Mouse (Mus musculus) hindbrain, embryonic 14.5 days (tissue): Measurements from ENCODE around the gene Daxx. TPM values are rescaled to one million over a fixed set of nuclear protein-coding genes. Genes with fewer than 3 reads are reported as not detected.

Experiments used
- ATAC-seq: fragments of 200-750 bp; cut with Nextera tagmentation; 2 replicates; pipeline ENCODE4 v1.8.0; 2017; ENCODE audit warnings: moderate number of reproducible peaks, mild to moderate bottlenecking, moderate TSS enrichment, moderate library complexity; ENCODE audit not compliant: low FRiP score
- DNase-seq: peaks from one replicate; pipeline ENCODE4 v3.0.0-alpha.2; 2015; ENCODE audit warnings: low spot score
- H3K27ac ChIP-seq: fragments of 300-500 bp; sonication (generic); 2 replicates; pipeline ENCODE4 v1.5.1; 2014; ENCODE audit warnings: mild to moderate bottlenecking, moderate library complexity
- H3K27me3 ChIP-seq: fragments of 300-500 bp; sonication (generic); 2 replicates; pipeline ENCODE4 v1.6.1; 2014; ENCODE audit warnings: mild to moderate bottlenecking, low read length, mixed read lengths; ENCODE audit not compliant: control insufficient read depth, insufficient read depth
- H3K36me3 ChIP-seq: fragments of 300-500 bp; sonication (generic); replicated peaks from 2 replicates; pipeline ENCODE4 v1.6.1; 2014; ENCODE audit not compliant: control insufficient read depth, insufficient read depth
- H3K4me1 ChIP-seq: fragments of 300-500 bp; sonication (generic); replicated peaks from 2 replicates; pipeline ENCODE4 v1.6.1; 2014; ENCODE audit warnings: antibody characterized with exemption, low read length, mixed read lengths; ENCODE audit not compliant: control insufficient read depth, insufficient read depth
- H3K4me2 ChIP-seq: fragments of 300-500 bp; sonication (generic); replicated peaks from 2 replicates; pipeline ENCODE4 v1.6.1; 2014; ENCODE audit warnings: mild to moderate bottlenecking, moderate library complexity
- H3K4me3 ChIP-seq: fragments of 300-500 bp; sonication (generic); replicated peaks from 2 replicates; pipeline ENCODE4 v1.5.1; 2014; ENCODE audit warnings: mild to moderate bottlenecking, low read length
- H3K9ac ChIP-seq: fragments of 300-500 bp; sonication (generic); 2 replicates; pipeline ENCODE4 v1.6.1; 2014
- H3K9me3 ChIP-seq: fragments of 300-500 bp; sonication (generic); 2 replicates; pipeline ENCODE4 v1.6.1; 2016; ENCODE audit warnings: low read length; ENCODE audit not compliant: control insufficient read depth
- WGBS: fragments of 180-500 bp; shearing (Covaris S2); extraction: QIAGEN DNeasy Blood & Tissue Kit; methylation state at CpG from one replicate; pipeline ENCODE4 v1.1.7; 2014; 5-methylcytosine and 5-hydroxymethylcytosine counted together
- polyA plus RNA-seq: library from polyadenylated mRNA; unstranded; fragments of >200 nt; fragmentation: Nextera tagmentation; extraction: Ambion mirVana; gene quantifications from 2 replicates; pipeline ENCODE4 v1.2.1, GENCODE M21; 2014

Gene Daxx
- polyA plus RNA-seq, 1 experiment from 2014 or later: 39.2 TPM

- H3K4me1 ChIP-seq: peaks cover 18% of the 10 kb centered on the region
- no peak overlapping the region for H3K9ac ChIP-seq
- no peak for ATAC-seq
- WGBS: 73% methylated on average over 17 of the region's 17 CpGs
- peaks cover 13% of the 10 kb centered on the region for H3K36me3 ChIP-seq
- no peak overlapping the region for H3K4me2 ChIP-seq
- H3K4me3 ChIP-seq: no peak overlapping the region
- H3K27ac ChIP-seq: no peak overlapping the region
- no peaks in the 10 kb centered on the region for H3K27me3 ChIP-seq
- no peaks in the 10 kb centered on the region for H3K9me3 ChIP-seq
- DNase-seq: no peak
Observed at GRCm38 (mm10) chr17:33926207-33926932, 17.2 kb downstream of the Daxx start.

- H3K27me3 ChIP-seq: no peaks in the 10 kb centered on the region
- H3K4me3 ChIP-seq: peak overlapping the region; percentile 73
- no peak for ATAC-seq
- no peak overlapping the region for H3K27ac ChIP-seq
- peaks cover 20% of the 10 kb centered on the region for H3K4me1 ChIP-seq
- no peaks in the 10 kb centered on the region for H3K9me3 ChIP-seq
- H3K36me3 ChIP-seq: peaks cover 23% of the 10 kb centered on the region
- H3K9ac ChIP-seq: peak overlapping the region; percentile 88
- 67% methylated on average over 21 of the region's 21 CpGs for WGBS
- DNase-seq: no peak
- H3K4me2 ChIP-seq: peak overlapping the region; percentile 98
Observed at GRCm38 (mm10) chr17:33928251-33928947, 19.2 kb downstream of the Daxx start.

- DNase-seq: peak; percentile 96
- Histone ChIP-seq H3K36me3 (peaks cover 33% of the 10 kb centered on the region), H3K4me3 (peak within 1 kb of the TSS; percentile 73), H3K4me1 (peaks cover 20% of the 10 kb centered on the region), H3K27me3 (no peaks in the 10 kb centered on the region), H3K9me3 (no peaks in the 10 kb centered on the region), H3K27ac (peak within 1 kb of the TSS; percentile 97), H3K4me2 (peak within 1 kb of the TSS; percentile 98), H3K9ac (peak within 1 kb of the TSS; percentile 88)
- WGBS: under 1% methylated on average over 70 of the region's 80 CpGs
- ATAC-seq: peak; percentile 87
Observed at GRCm38 (mm10) chr17:33929371-33930279, 20.4 kb downstream of the Daxx start, which contains the start of gene Rgl2. Rgl2 (plus strand) TSS chr17:33929543.

DNA sequence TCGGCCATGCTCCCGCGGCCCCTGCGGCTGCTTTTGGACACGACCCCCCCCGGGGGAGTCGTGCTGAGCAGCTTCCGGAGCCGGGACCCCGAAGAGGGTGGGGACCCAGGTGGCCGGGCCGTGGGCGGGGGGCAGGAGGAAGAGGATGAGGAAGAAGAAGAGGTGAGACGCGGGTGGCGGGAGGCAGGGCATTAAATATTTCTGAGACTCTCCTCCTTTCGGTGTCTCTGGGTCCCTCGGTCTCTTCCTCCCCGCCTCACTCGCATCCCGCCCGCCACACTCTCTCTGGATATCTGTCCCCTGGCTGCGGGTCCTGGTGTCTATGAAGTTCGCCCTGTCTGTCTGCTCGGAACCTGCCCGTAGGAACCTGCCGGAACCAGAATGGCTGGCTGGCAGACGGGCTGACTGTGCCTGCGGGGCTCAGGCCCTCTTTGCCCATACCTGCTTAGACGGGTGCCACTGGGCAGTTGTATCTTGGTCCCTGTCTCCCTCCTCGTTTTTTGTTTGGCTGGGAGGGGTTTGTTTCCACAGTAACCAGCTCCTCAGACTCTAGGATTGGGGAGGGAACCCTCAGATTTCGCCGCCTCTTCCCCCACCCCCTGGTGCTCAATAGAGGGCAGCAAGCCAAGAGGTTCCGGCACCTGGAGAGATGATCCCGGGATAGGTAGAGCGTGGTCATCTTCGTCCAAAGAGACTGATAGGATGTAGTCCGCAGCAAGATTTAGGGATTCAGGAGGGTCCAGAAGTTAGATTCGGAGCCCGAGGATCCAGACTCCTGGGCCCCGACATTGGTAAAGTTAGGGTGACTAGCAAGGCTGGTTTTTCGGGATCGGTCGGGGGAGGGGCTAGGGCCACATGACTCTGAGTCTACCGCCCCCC is 21.3 kb downstream of the Daxx start:
- Histone ChIP-seq H3K27me3 (no peaks in the 10 kb centered on the region), H3K4me3 (peak overlapping the region; percentile 73), H3K4me2 (peak overlapping the region; percentile 98), H3K27ac (peak overlapping the region; percentile 97), H3K36me3 (peaks cover 39% of the 10 kb centered on the region), H3K9ac (peak overlapping the region; percentile 88), H3K4me1 (peaks cover 20% of the 10 kb centered on the region), H3K9me3 (no peaks in the 10 kb centered on the region)
- under 1% methylated on average over 43 of the region's 45 CpGs for WGBS
- ATAC-seq: no peak
- no peak for DNase-seq

DNA sequence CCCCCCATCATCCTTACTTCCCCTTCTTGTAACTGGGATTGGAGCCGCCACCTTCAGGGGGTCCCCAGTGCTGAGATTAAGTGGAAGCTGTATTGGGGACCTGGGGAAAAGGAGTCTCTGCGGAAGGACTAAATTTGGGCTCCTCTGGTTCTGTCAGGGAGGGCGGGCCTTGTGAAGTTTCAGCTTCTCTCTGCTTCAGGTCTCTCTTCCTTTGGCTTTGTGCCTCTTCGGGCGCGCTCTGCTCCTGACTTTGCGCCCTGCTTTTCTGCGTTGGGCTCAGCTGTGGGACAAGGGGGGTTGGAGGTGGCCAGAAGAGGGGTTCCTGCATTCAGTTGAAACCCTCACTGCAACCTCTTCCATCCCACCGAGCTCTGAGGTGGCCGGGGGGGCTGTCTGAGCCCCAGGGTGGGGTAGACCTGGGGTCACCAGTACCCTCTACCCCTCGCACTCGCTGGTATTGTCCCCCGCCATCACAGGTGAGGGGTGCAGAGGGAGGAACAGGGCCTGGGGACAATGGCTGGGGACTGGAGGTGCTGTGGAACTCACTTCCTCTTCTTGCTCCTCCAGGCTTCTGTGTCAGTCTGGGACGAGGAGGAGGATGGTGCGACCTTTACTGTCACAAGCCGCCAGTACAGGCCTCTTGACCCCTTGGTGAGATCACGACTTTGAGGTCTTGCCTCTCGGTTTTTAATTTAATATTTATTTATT is 22.1 kb downstream of the Daxx start:
- ATAC-seq: no peak
- Histone ChIP-seq H3K4me2 (peak overlapping the region; percentile 98), H3K27ac (no peak overlapping the region), H3K36me3 (peaks cover 45% of the 10 kb centered on the region), H3K4me1 (peaks cover 20% of the 10 kb centered on the region), H3K9me3 (no peaks in the 10 kb centered on the region), H3K9ac (peak overlapping the region; percentile 88), H3K27me3 (no peaks in the 10 kb centered on the region), H3K4me3 (peak overlapping the region; percentile 73)
- DNase-seq: no peak
- WGBS: 40% methylated on average over 18 of the region's 18 CpGs

DNA sequence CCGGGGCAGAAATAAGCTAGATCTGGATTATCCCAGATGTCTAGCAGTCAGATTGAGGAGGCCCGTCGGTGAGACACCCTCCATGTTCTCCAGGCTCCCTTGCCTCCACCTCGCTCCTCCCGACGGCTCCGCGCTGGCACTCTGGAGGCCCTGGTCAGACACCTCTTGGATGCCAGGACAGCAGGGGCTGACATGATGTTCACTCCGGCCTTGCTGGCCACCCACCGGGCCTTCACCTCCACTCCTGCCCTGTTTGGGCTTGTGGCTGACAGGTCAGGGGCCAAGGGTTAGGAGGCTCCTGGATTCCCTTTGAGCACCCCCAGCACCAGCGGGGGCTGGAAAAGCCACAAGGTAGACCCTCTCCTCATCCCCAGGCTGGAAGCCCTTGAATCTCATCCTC is 22.7 kb downstream of the Daxx start:
- no peak overlapping the region for H3K9ac ChIP-seq
- DNase-seq: no peak
- H3K4me2 ChIP-seq: no peak overlapping the region
- no peaks in the 10 kb centered on the region for H3K9me3 ChIP-seq
- H3K27me3 ChIP-seq: no peaks in the 10 kb centered on the region
- H3K36me3 ChIP-seq: peaks cover 50% of the 10 kb centered on the region
- ATAC-seq: no peak
- peaks cover 20% of the 10 kb centered on the region for H3K4me1 ChIP-seq
- no peak overlapping the region for H3K27ac ChIP-seq
- 92% methylated on average over 11 of the region's 11 CpGs for WGBS
- H3K4me3 ChIP-seq: no peak overlapping the region

GRCm38 (mm10) chr17:33932448-33932847 is 23.2 kb downstream of the Daxx start:
- H3K4me2 ChIP-seq: no peak overlapping the region
- H3K4me1 ChIP-seq: peaks cover 20% of the 10 kb centered on the region
- 86% methylated on average over 14 of the region's 14 CpGs for WGBS
- H3K27me3 ChIP-seq: no peaks in the 10 kb centered on the region
- H3K36me3 ChIP-seq: peaks cover 51% of the 10 kb centered on the region
- H3K4me3 ChIP-seq: no peak overlapping the region
- no peak for ATAC-seq
- H3K9me3 ChIP-seq: no peaks in the 10 kb centered on the region
- H3K27ac ChIP-seq: no peak overlapping the region
- H3K9ac ChIP-seq: no peak overlapping the region
- no peak for DNase-seq

DNA sequence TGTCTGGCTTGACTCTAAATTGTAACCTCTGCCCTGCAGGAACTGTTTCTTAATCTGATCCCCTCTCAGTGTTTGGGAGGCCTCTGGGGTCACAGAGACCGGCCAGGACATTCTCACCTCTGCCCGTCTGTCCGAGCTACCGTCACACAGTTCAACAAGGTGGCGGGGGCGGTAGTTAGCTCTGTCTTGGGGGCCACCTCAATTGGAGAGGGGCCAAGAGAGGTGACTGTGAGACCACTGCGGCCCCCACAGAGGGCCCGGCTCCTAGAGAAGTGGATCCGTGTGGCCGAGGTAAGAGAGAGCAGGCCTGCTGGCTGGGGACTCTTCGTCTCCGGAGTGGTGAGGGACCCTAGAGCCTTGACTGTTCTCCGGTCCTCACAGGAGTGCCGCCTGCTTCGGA is 23.8 kb downstream of the Daxx start:
- Histone ChIP-seq H3K9me3 (no peaks in the 10 kb centered on the region), H3K27ac (no peak overlapping the region), H3K4me3 (no peak overlapping the region), H3K4me1 (peaks cover 19% of the 10 kb centered on the region), H3K9ac (no peak overlapping the region), H3K27me3 (no peaks in the 10 kb centered on the region), H3K36me3 (peaks cover 48% of the 10 kb centered on the region), H3K4me2 (no peak overlapping the region)
- ATAC-seq (no peak), DNase-seq (no peak)
- 92% methylated on average over 15 of the region's 15 CpGs for WGBS
